Mouse (Mus musculus): Measurements from ENCODE around the gene Tpk1.

GRCm38 (mm10) chr6:43471556-43471955 is 194.5 kb downstream of the Tpk1 start:
- TF ChIP-seq CTCF (IDR thresholded peaks at IDR 0.05; ENCODE audit: extremely low read depth, insufficient read length, insufficient replicate concordance, low read depth, low read length) (no peak), POLR2A (IDR thresholded peaks at IDR 0.05; ENCODE audit: low read depth, low read length) (no peak)
